ENCODE assay signal across 16 mouse cellular contexts in the genomic region with DNA sequence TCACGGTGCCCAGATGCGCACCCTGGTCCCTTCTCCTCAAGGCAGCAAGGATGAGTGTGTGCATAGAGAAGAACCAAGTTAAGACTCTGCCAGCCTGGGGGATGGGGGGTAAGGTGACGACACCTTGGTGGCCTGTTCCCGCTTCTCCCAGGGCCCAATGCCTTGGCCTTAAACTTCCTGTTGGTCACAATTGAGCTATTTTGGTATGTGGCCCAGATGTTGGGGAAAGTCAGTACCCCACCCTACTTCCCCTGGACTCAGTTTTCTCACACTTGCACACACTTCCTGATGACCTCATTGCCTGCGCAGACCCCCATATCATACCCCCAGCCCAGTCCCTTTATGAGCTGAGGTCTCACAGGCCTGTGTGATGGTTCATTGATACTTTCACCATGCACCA. TPM values are rescaled to one million over a fixed set of nuclear protein-coding genes. Genes with fewer than 3 reads are reported as not detected.
DNase-seq lines count a peak whose midpoint lies in the region; ATAC-seq and TF ChIP-seq lines count a peak whose summit lies in the region.
"Had no signal": no experiment of that assay in that cellular context is flagged by ENCODE, and none has a peak within 500 bp of the region (broad histone marks: within the 10 kb centered on the region; RNA-seq: fewer than 3 reads in every experiment).

No protein-coding gene starts in this region.

- no peak overlapping the region for H3K9ac ChIP-seq in heart, embryonic 13.5 days
- H3K9ac ChIP-seq in liver, adult 2 months (ENCODE audit: low read depth, low read length), result no peak overlapping the region
- H3K9ac ChIP-seq: forebrain, postnatal 0 days; liver, embryonic 12.5 days; neural tube, embryonic 12.5 days had no signal

- no peak for TF ChIP-seq CTCF in liver, adult 2 months (IDR thresholded peaks at IDR 0.05; ENCODE audit: low read depth, low read length)

- H3K9me3 ChIP-seq in heart, embryonic 13.5 days, result no peaks in the 10 kb centered on the region
- H3K9me3 ChIP-seq: liver, embryonic 12.5 days; neural tube, embryonic 12.5 days had no signal

- no peaks in the 10 kb centered on the region for H3K36me3 ChIP-seq in heart, embryonic 13.5 days
- H3K36me3 ChIP-seq in liver, adult 2 months (ENCODE audit: control insufficient read depth, insufficient read depth, low read length), result no peaks in the 10 kb centered on the region
- H3K36me3 ChIP-seq: liver, embryonic 12.5 days; neural tube, embryonic 12.5 days had no signal

- H3K27ac ChIP-seq in heart, embryonic 13.5 days (replicated peaks), result peak overlapping the region; percentile 50; the same call in 1 of the 2 replicates
- peak overlapping the region; percentile 64 for H3K27ac ChIP-seq in liver, adult 2 months (replicated peaks; ENCODE audit: insufficient read depth, low read depth, low read length)
- H3K27ac ChIP-seq in brown adipose tissue, adult 24 weeks (replicated peaks; ENCODE audit: low read depth, low read length), result peak overlapping the region; percentile 96
- H3K27ac ChIP-seq: liver, embryonic 12.5 days; neural tube, embryonic 12.5 days had no signal

- H3K79me2 ChIP-seq in liver, adult 2 months (ENCODE audit: control insufficient read depth, insufficient read depth, low read length), result no peaks in the 10 kb centered on the region

- peaks cover 26% of the 10 kb centered on the region for H3K4me1 ChIP-seq in heart, embryonic 13.5 days
- peaks cover 8% of the 10 kb centered on the region; the same call in 1 of the 2 replicates for H3K4me1 ChIP-seq in liver, adult 2 months (ENCODE audit: control insufficient read depth, insufficient read depth, low read length)
- H3K4me1 ChIP-seq in brown adipose tissue, adult 24 weeks (ENCODE audit: control insufficient read depth, insufficient read depth, insufficient read length, low read length), result peaks cover 37% of the 10 kb centered on the region

- H3K4me2 ChIP-seq in heart, embryonic 13.5 days, result no peak overlapping the region
- H3K4me2 ChIP-seq: liver, embryonic 12.5 days; midbrain, embryonic 11.5 days; neural tube, embryonic 12.5 days had no signal

- H3K27me3 ChIP-seq in heart, embryonic 13.5 days (replicated peaks), result no peaks in the 10 kb centered on the region
- H3K27me3 ChIP-seq in liver, adult 2 months (ENCODE audit: control insufficient read depth, insufficient read depth, low read length), result no peaks in the 10 kb centered on the region
- H3K27me3 ChIP-seq: liver, embryonic 12.5 days; neural tube, embryonic 12.5 days had no signal

- peak; percentile 25; the same call in 1 of the 2 replicates for ATAC-seq in heart, embryonic 13.5 days (ENCODE audit: extremely low read depth, insufficient number of reproducible peaks, low FRiP score, low TSS enrichment)
- ATAC-seq: forebrain, postnatal 0 days; liver, embryonic 12.5 days had no signal

- WGBS in heart, embryonic 13.5 days, result 63% methylated on average over 5 of the region's 5 CpGs
- WGBS in liver, adult 2 months, result 86% methylated on average over 5 of the region's 5 CpGs

- no peak overlapping the region for H3K4me3 ChIP-seq in heart, embryonic 13.5 days
- H3K4me3 ChIP-seq in liver, adult 2 months (ENCODE audit: insufficient read depth, low read depth, low read length), result no peak overlapping the region
- H3K4me3 ChIP-seq in brown adipose tissue, adult 24 weeks (ENCODE audit: insufficient read depth, low read depth, low read length), result no peak overlapping the region
- H3K4me3 ChIP-seq: liver, embryonic 12.5 days; neural tube, embryonic 12.5 days had no signal

- no peak for TF ChIP-seq POLR2A in liver, adult 2 months (IDR thresholded peaks at IDR 0.05; ENCODE audit: extremely low read depth, insufficient read depth, low read length)

- DNase-seq in heart, adult 8-10 months (ENCODE audit: low spot score), result no peak
- DNase-seq in liver, adult 2 months (ENCODE audit: extremely low read depth, low read depth, low spot score), result no peak
- no peak for DNase-seq in liver
- DNase-seq in heart, postnatal 4 days, result peak; percentile 28
- DNase-seq in right cerebral cortex, postnatal 10 days (ENCODE audit: low spot score in 2 of 2), result no peak
- no peak for DNase-seq in testis, postnatal 14 days (ENCODE audit: low spot score)
- DNase-seq: cerebellum, postnatal 25 days; forebrain, postnatal 0 days; kidney, adult 11 months; layer of hippocampus, postnatal 36 days; right cerebral cortex, adult 18-20 months had no signal

RNA-seq across cellular contexts. Expression of gene Ppp1r16b, which starts 23.9 kb away (rescaled TPM):
- polyA plus RNA-seq in heart, embryonic 13.5 days (2015; fragmentation: Nextera tagmentation; extraction: Ambion mirVana), result 4.5 and 4.9 TPM in 2 replicates
- total RNA-seq in heart, adult 8-10 months (2022), result 10 to 100 TPM in 2 of 4 experiments, 1 to 10 TPM in 2; 7.8 to 12.3 (median 10.1) TPM
- total RNA-seq in liver, adult 2 months (2014; rRNA removed), result 2.4 and 3.4 TPM in 2 replicates
- polyA plus RNA-seq in liver, adult 2 months (2012; rRNA removed), result 0.70 and 0.99 TPM in 2 replicates
- polyA plus RNA-seq in brown adipose tissue, adult 24 weeks (2012; ENCODE audit: insufficient read depth, insufficient read length, missing spikeins), result 1.1 and 2.3 TPM in 2 replicates
- total RNA-seq in heart, postnatal 4 days (2021), result 10 to 100 TPM; 13.8 to 14.2 TPM
